Mouse (Mus musculus): ENCODE measurements around the gene Mob3b. TPM values are rescaled to one million over a fixed set of nuclear protein-coding genes. Genes with fewer than 3 reads are reported as not detected.
"Not testable (repeated sequence)": the region's sequence is repeated elsewhere in the genome, so short reads cannot be mapped to it uniquely, and the experiment has no call there.

The Mob3b gene
- polyA plus RNA-seq, 1 experiment from 2014 or later = 11.1 TPM

- no peak overlapping the region for H3K9ac ChIP-seq
- H3K27ac ChIP-seq (replicated peaks) = no peak overlapping the region
- WGBS = 23% methylated on average over 14 of the region's 14 CpGs
- H3K4me2 ChIP-seq (replicated peaks) = peak overlapping the region; percentile 26; the same call in 1 of the 2 replicates
- H3K4me3 ChIP-seq (replicated peaks) = no peak overlapping the region
- no peak for ATAC-seq (ENCODE audit: insufficient number of reproducible peaks, low FRiP score, low TSS enrichment, low read depth)
- no peaks in the 10 kb centered on the region for H3K27me3 ChIP-seq
- H3K36me3 ChIP-seq = no peaks in the 10 kb centered on the region
- H3K4me1 ChIP-seq = no peaks in the 10 kb centered on the region
- H3K9me3 ChIP-seq (replicated peaks) = no peaks in the 10 kb centered on the region
Measured at GRCm38 (mm10) chr4:34907026-34907425, 250.3 kb downstream of the Mob3b start.

- Histone ChIP-seq H3K4me3 (replicated peaks) (no peak overlapping the region), H3K4me1 (no peaks in the 10 kb centered on the region), H3K36me3 (no peaks in the 10 kb centered on the region), H3K27ac (replicated peaks) (no peak overlapping the region), H3K9ac (no peak overlapping the region), H3K9me3 (replicated peaks) (no peaks in the 10 kb centered on the region), H3K27me3 (no peaks in the 10 kb centered on the region), H3K4me2 (replicated peaks) (no peak overlapping the region)
- ATAC-seq (ENCODE audit: insufficient number of reproducible peaks, low FRiP score, low TSS enrichment, low read depth) = no peak
- WGBS = 72% methylated on average over 4 of the region's 4 CpGs
Measured at GRCm38 (mm10) chr4:34906151-34906550, 251.1 kb downstream of the Mob3b start.

GRCm38 (mm10) chr4:34905396-34905795 lies 251.9 kb downstream of the Mob3b start:
- ATAC-seq (ENCODE audit: insufficient number of reproducible peaks, low FRiP score, low TSS enrichment, low read depth) = no peak
- H3K4me2 ChIP-seq (replicated peaks) = no peak overlapping the region
- H3K27me3 ChIP-seq = no peaks in the 10 kb centered on the region
- no peaks in the 10 kb centered on the region for H3K36me3 ChIP-seq
- H3K4me3 ChIP-seq (replicated peaks) = no peak overlapping the region
- no peaks in the 10 kb centered on the region for H3K9me3 ChIP-seq (replicated peaks)
- no peaks in the 10 kb centered on the region for H3K4me1 ChIP-seq
- WGBS = 69% methylated on average over 5 of the region's 5 CpGs
- no peak overlapping the region for H3K9ac ChIP-seq
- H3K27ac ChIP-seq (replicated peaks) = no peak overlapping the region

- H3K4me3 ChIP-seq (replicated peaks); H3K9ac ChIP-seq; H3K9me3 ChIP-seq (replicated peaks); H3K4me2 ChIP-seq (replicated peaks); H3K36me3 ChIP-seq; H3K4me1 ChIP-seq; H3K27me3 ChIP-seq; H3K27ac ChIP-seq (replicated peaks); ATAC-seq (ENCODE audit: insufficient number of reproducible peaks, low FRiP score, low TSS enrichment, low read depth): not testable (repeated sequence)
- WGBS = 73% methylated on average over 3 of the region's 3 CpGs
Measured at GRCm38 (mm10) chr4:34901582-34901981, 255.7 kb downstream of the Mob3b start.

GRCm38 (mm10) chr4:34901166-34901565 lies 256.1 kb downstream of the Mob3b start:
- Histone ChIP-seq H3K9me3 (replicated peaks) (no peaks in the 10 kb centered on the region), H3K4me3 (replicated peaks) (no peak overlapping the region), H3K27ac (replicated peaks) (no peak overlapping the region), H3K4me2 (replicated peaks) (no peak overlapping the region), H3K27me3 (no peaks in the 10 kb centered on the region), H3K9ac (no peak overlapping the region), H3K4me1 (no peaks in the 10 kb centered on the region), H3K36me3 (no peaks in the 10 kb centered on the region)
- 62% methylated on average over 4 of the region's 4 CpGs for WGBS
- no peak for ATAC-seq (ENCODE audit: insufficient number of reproducible peaks, low FRiP score, low TSS enrichment, low read depth)

- WGBS = 30% methylated on average over 9 of the region's 9 CpGs
- Histone ChIP-seq H3K36me3 (no peaks in the 10 kb centered on the region), H3K27me3 (no peaks in the 10 kb centered on the region), H3K9ac (no peak overlapping the region), H3K4me3 (replicated peaks) (no peak overlapping the region), H3K4me2 (replicated peaks) (no peak overlapping the region), H3K9me3 (replicated peaks) (no peaks in the 10 kb centered on the region), H3K4me1 (no peaks in the 10 kb centered on the region), H3K27ac (replicated peaks) (no peak overlapping the region)
- no peak for ATAC-seq (ENCODE audit: insufficient number of reproducible peaks, low FRiP score, low TSS enrichment, low read depth)
Measured at GRCm38 (mm10) chr4:34900155-34900554, 257.1 kb downstream of the Mob3b start.

- no peak overlapping the region for H3K27ac ChIP-seq (replicated peaks)
- H3K4me2 ChIP-seq (replicated peaks) = no peak overlapping the region
- no peaks in the 10 kb centered on the region for H3K4me1 ChIP-seq
- no peaks in the 10 kb centered on the region for H3K36me3 ChIP-seq
- H3K9ac ChIP-seq = no peak overlapping the region
- H3K27me3 ChIP-seq = no peaks in the 10 kb centered on the region
- ATAC-seq (ENCODE audit: insufficient number of reproducible peaks, low FRiP score, low TSS enrichment, low read depth) = no peak
- H3K9me3 ChIP-seq (replicated peaks) = no peaks in the 10 kb centered on the region
- 96% methylated on average over 1 of the region's 1 CpGs for WGBS
- no peak overlapping the region for H3K4me3 ChIP-seq (replicated peaks)
Measured at GRCm38 (mm10) chr4:34899322-34899721, 258.0 kb downstream of the Mob3b start.

Other genes with a start within 250 kb of the Mob3b start
- not detected in 2 replicates for gene Ifnk, start 5.4 kb downstream of the Mob3b start, polyA plus RNA-seq (2015; fragmentation: Nextera tagmentation; extraction: Ambion mirVana)
- gene C9orf72, start 68.7 kb upstream of the Mob3b start, polyA plus RNA-seq (2015; fragmentation: Nextera tagmentation; extraction: Ambion mirVana) = 13.0 and 15.4 TPM in 2 replicates

Measured in embryonic facial prominence, embryonic 15.5 days (tissue).